Mouse (Mus musculus): ENCODE measurements at regions not wholly inside any gene's neighbourhood (a gene's known extent, or its start where the extent isn't known, plus 50 kb on each side); places are given as distances from the start of the nearest gene placed in this dataset.

DNA sequence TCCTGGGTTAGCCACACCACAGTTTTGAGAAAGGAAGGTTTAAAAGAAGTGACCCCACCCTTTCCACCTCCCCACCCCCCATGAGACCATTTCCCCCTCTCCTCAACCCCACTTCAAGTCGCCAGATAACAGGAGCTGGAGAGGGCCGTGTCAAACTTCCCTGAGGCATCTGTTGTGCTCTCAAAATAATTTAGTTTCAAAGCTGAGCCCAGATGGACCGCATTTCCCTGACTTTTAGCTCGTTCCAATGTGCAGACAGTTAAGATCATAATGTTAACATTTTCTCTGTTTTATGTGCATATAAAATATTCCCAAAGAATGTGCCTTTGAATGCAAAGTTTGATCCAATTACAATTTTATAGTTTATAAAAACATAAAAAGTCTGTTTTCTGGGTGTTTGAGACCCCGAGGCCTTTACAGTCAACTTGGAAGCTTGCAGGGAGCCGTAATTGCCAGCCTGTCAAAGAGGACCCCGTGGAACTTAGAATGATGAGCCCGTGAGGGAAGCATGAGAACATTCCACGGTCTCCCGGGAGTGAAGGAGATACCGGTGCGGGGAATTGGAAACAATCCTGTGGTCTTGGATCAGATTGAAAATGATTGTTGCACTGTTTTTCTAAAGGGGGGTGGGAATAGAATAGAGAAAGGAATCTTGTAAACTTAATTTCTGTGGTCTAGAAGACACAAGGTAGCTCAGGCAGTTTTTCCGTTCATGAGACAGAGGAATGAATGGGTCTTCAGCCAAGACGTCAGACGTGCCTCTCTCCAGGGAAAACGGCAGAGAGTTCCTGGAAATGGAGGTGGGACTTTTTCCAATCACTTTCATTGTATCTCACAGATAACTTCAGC lies 903.3 kb downstream of the Mrps31 start:
- peaks cover 10% of the 10 kb centered on the region for H3K4me1 ChIP-seq (ENCODE audit: control insufficient read depth, insufficient read depth, low read length)
- no peak for TF ChIP-seq POLR2A (IDR thresholded peaks at IDR 0.05; ENCODE audit: control insufficient read depth, low read depth, low read length)
- TF ChIP-seq CTCF (IDR thresholded peaks at IDR 0.05; ENCODE audit: control insufficient read depth, insufficient read depth, insufficient replicate concordance, low read depth, low read length), result no peak
- no peaks in the 10 kb centered on the region for H3K36me3 ChIP-seq (ENCODE audit: control insufficient read depth, insufficient read depth, low read length)
- peak overlapping the region; percentile 70 for H3K4me3 ChIP-seq (ENCODE audit: control insufficient read depth, low read depth, low read length)
- H3K27ac ChIP-seq (ENCODE audit: control insufficient read depth, insufficient read depth, low read depth, low read length), result no peak overlapping the region
- H3K27me3 ChIP-seq (ENCODE audit: control insufficient read depth, insufficient read depth, low read length), result no peaks in the 10 kb centered on the region

DNA sequence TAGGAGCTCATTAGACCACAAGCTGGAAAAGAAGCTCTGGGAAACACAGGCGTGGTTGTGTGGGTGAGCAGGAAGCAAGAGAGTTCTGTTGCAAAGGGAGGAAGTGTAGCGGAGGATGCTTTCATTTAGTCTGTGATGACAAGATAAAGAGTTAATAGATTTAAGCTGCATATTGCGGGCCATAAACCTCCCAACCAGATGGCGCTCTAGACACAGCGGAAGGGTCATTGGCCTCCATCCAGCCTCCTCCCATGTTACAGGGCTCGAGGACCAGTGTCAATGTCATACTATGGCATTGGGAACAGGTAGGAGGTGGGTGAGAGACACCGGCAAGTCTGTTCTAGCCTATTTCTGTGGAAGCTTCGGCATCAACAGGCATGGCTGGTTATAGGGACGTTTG lies 908.4 kb downstream of the Mrps31 start:
- Histone ChIP-seq H3K4me3 (ENCODE audit: control insufficient read depth, low read depth, low read length) (no peak overlapping the region), H3K36me3 (ENCODE audit: control insufficient read depth, insufficient read depth, low read length) (no peaks in the 10 kb centered on the region), H3K27me3 (ENCODE audit: control insufficient read depth, insufficient read depth, low read length) (no peaks in the 10 kb centered on the region), H3K27ac (ENCODE audit: control insufficient read depth, insufficient read depth, low read depth, low read length) (no peak overlapping the region), H3K4me1 (ENCODE audit: control insufficient read depth, insufficient read depth, low read length) (peaks cover 6% of the 10 kb centered on the region)
- no peak for TF ChIP-seq POLR2A (IDR thresholded peaks at IDR 0.05; ENCODE audit: control insufficient read depth, low read depth, low read length)
- TF ChIP-seq CTCF (IDR thresholded peaks at IDR 0.05; ENCODE audit: control insufficient read depth, insufficient read depth, insufficient replicate concordance, low read depth, low read length), result no peak; the same call in 1 of the 2 replicates

DNA sequence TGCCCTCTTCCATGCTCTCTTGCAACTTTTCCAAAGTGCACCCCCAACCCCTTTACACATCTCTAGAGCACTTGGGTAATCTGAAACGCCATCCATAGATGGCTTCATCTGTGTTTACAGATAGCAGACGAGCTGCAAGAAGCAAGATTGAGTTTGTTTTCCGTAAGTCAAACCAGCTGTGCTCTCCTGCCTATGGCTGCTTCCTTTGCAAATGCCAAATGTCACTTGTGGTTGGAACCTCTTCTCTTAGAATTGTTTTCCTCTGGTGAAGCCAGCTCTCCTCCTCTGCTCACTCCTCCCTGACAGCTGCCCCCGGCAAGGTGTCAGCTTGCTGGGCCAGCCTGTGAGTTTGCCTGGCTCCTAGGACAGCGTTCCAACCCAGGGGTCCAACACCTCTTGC lies 910.0 kb downstream of the Mrps31 start:
- TF ChIP-seq CTCF (IDR thresholded peaks at IDR 0.05; ENCODE audit: control insufficient read depth, insufficient read depth, insufficient replicate concordance, low read depth, low read length) (no peak), POLR2A (IDR thresholded peaks at IDR 0.05; ENCODE audit: control insufficient read depth, low read depth, low read length) (no peak)
- no peak overlapping the region for H3K27ac ChIP-seq (ENCODE audit: control insufficient read depth, insufficient read depth, low read depth, low read length)
- no peak overlapping the region for H3K4me3 ChIP-seq (ENCODE audit: control insufficient read depth, low read depth, low read length)
- H3K36me3 ChIP-seq (ENCODE audit: control insufficient read depth, insufficient read depth, low read length), result no peaks in the 10 kb centered on the region
- H3K27me3 ChIP-seq (ENCODE audit: control insufficient read depth, insufficient read depth, low read length), result no peaks in the 10 kb centered on the region
- H3K4me1 ChIP-seq (ENCODE audit: control insufficient read depth, insufficient read depth, low read length), result no peaks in the 10 kb centered on the region; the same call in 1 of the 2 replicates

DNA sequence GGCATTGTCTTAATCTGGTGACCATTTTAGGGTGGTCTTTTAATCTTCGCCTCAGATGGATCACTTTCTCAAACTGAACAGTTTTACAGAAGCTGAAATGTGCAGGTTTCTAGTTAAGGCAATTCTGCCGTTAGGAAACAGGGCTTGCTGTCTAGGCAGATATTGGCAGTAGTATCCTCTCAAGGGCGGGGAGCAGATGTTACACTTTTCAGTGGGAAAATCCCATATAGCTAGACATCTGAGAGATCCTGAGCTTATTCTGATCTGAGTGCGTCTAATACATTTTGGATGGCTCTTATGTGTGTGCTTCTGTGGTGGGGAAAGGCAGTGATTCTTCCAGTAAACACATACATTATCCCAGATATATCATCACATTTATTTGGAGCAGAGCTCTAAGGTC lies 916.1 kb downstream of the Mrps31 start:
- H3K27me3 ChIP-seq (ENCODE audit: control insufficient read depth, insufficient read depth, low read length), result no peaks in the 10 kb centered on the region
- no peak overlapping the region for H3K4me3 ChIP-seq (ENCODE audit: control insufficient read depth, low read depth, low read length)
- H3K36me3 ChIP-seq (ENCODE audit: control insufficient read depth, insufficient read depth, low read length), result no peaks in the 10 kb centered on the region
- H3K4me1 ChIP-seq (ENCODE audit: control insufficient read depth, insufficient read depth, low read length), result no peaks in the 10 kb centered on the region
- TF ChIP-seq POLR2A (IDR thresholded peaks at IDR 0.05; ENCODE audit: control insufficient read depth, low read depth, low read length), result no peak
- no peak overlapping the region for H3K27ac ChIP-seq (ENCODE audit: control insufficient read depth, insufficient read depth, low read depth, low read length)

DNA sequence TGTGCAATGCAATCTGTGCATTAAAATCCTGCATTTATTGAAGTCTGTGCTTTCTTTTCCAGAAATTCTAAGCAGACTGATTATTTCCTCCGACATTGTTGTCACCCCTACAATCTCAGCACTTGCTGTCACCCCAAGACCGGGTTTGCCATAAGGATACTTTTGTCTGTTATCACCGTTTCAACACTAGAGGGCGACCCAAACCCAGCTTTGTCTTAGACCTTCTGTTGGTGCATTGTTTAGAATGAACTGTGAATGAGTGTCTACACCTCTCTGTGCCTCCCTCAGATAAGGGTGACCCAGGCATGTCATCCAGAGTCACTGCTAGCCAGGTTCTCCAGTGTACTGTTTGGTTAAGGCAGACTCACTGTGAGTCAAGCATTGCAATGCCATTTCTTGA lies 933.0 kb downstream of the Mrps31 start:
- H3K4me3 ChIP-seq (ENCODE audit: control insufficient read depth, low read depth, low read length), result no peak overlapping the region
- no peaks in the 10 kb centered on the region for H3K27me3 ChIP-seq (ENCODE audit: control insufficient read depth, insufficient read depth, low read length)
- H3K36me3 ChIP-seq (ENCODE audit: control insufficient read depth, insufficient read depth, low read length), result no peaks in the 10 kb centered on the region
- H3K4me1 ChIP-seq (ENCODE audit: control insufficient read depth, insufficient read depth, low read length), result peaks cover 3% of the 10 kb centered on the region; the same call in 1 of the 2 replicates
- TF ChIP-seq POLR2A (IDR thresholded peaks at IDR 0.05; ENCODE audit: control insufficient read depth, low read depth, low read length) (no peak), CTCF (IDR thresholded peaks at IDR 0.05; ENCODE audit: control insufficient read depth, insufficient read depth, insufficient replicate concordance, low read depth, low read length) (no peak)
- H3K27ac ChIP-seq (ENCODE audit: control insufficient read depth, insufficient read depth, low read depth, low read length), result no peak overlapping the region

DNA sequence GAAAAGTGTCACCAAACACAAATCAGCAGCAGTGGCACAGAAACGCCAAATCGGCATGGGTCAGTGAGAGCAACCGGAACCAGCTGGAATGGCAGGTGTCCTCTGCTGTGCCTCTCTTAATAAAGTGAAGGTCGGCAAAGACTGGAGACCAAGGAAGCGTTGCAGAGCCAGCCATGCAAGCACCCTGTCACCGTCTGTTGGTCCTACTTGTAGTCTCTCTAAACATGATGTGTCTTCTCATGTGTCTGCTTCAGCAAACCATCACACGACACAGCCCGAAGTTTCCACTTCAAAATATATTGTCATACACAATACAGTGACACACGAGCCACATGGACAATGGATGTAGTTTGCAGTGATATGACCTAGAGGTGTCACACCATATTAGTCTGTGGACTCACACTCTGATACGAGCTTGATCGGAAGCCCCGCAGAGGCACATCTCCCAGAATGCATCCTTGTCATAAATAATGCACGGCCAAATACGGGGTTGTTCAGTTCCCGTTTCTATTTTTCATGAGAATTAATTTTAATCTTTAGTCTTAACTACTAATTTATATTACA lies 940.3 kb downstream of the Mrps31 start:
- no peak overlapping the region for H3K27ac ChIP-seq (ENCODE audit: control insufficient read depth, insufficient read depth, low read depth, low read length)
- no peak overlapping the region for H3K4me3 ChIP-seq (ENCODE audit: control insufficient read depth, low read depth, low read length)
- no peak for TF ChIP-seq CTCF (IDR thresholded peaks at IDR 0.05; ENCODE audit: control insufficient read depth, insufficient read depth, insufficient replicate concordance, low read depth, low read length)
- TF ChIP-seq POLR2A (IDR thresholded peaks at IDR 0.05; ENCODE audit: control insufficient read depth, low read depth, low read length), result no peak
- no peaks in the 10 kb centered on the region for H3K36me3 ChIP-seq (ENCODE audit: control insufficient read depth, insufficient read depth, low read length)
- no peaks in the 10 kb centered on the region for H3K27me3 ChIP-seq (ENCODE audit: control insufficient read depth, insufficient read depth, low read length)
- peaks cover 6% of the 10 kb centered on the region for H3K4me1 ChIP-seq (ENCODE audit: control insufficient read depth, insufficient read depth, low read length)

DNA sequence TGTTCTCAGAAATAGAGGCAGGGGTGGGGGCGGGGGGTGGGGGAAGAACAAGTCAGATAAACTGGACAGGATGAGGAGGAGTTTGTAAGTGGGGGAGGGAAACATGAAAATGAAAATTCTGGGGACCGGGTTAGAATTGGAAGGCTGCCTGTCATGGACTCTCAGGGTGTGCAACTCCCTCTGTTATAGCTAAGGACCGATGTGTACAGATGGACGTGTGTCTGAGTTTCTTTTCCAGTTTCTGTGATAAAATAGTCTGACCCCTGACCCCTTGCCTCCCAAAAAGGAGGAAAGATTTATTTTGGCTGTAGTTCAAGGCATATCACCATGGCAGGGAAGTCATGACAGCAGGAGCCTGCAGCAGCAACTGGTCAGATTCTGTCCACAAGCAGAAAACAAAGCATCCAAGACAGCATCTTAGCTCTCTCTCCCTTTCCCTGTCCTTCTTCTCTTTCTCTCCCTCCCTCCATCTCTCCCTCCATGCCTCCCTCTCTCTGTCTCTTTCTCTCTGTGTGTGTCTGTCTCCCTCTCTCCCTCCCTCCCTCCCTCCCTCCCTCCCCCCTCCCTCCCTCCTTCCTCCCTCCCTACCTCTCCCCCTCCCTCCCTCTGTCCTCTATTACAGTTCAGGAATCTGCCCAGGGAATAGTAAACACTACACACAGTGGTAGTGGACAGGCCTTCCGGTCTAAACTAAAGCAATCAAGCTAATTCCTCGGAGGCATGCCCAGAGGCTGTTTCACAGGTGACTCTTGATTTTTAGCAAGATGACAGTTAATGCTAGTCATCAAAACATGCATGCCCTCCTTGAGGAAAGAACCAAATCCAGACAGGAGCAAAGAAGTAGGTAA lies 941.3 kb downstream of the Mrps31 start:
- Histone ChIP-seq H3K4me1 (ENCODE audit: control insufficient read depth, insufficient read depth, low read length) (peaks cover 2% of the 10 kb centered on the region), H3K4me3 (ENCODE audit: control insufficient read depth, low read depth, low read length) (no peak overlapping the region), H3K36me3 (ENCODE audit: control insufficient read depth, insufficient read depth, low read length) (no peaks in the 10 kb centered on the region), H3K27ac (ENCODE audit: control insufficient read depth, insufficient read depth, low read depth, low read length) (no peak overlapping the region), H3K27me3 (ENCODE audit: control insufficient read depth, insufficient read depth, low read length) (no peaks in the 10 kb centered on the region)
- no peak for TF ChIP-seq CTCF (IDR thresholded peaks at IDR 0.05; ENCODE audit: control insufficient read depth, insufficient read depth, insufficient replicate concordance, low read depth, low read length)
- TF ChIP-seq POLR2A (IDR thresholded peaks at IDR 0.05; ENCODE audit: control insufficient read depth, low read depth, low read length), result no peak
